Mouse (Mus musculus) bone marrow, adult 2 months (tissue): ENCODE data around the gene Il4. TPM values are rescaled to one million over a fixed set of nuclear protein-coding genes. Genes with fewer than 3 reads are reported as not detected.
A peak's percentile ranks its signal among the peaks of the same experiment; 100 is the strongest.

Experiments
- H3K27ac ChIP-seq: fragments of 200-500 bp; 2 replicates; pipeline ENCODE4 v1.5.1; 2012; ENCODE audit warnings: low read depth, mild to moderate bottlenecking, control low read depth, inconsistent platforms, low read length; ENCODE audit not compliant: control insufficient read depth, poor library complexity, insufficient read depth
- H3K4me1 ChIP-seq: fragments of 200-500 bp; 2 replicates; pipeline ENCODE4 v1.6.1; 2011; ENCODE audit warnings: low read length; ENCODE audit not compliant: control insufficient read depth, insufficient read depth
- H3K4me3 ChIP-seq: fragments of 200-500 bp; replicated peaks from 2 replicates; pipeline ENCODE3; 2011; ENCODE audit warnings: mild to moderate bottlenecking, low read depth, low read length, control low read depth; ENCODE audit not compliant: control insufficient read depth
- CTCF ChIP-seq: fragments of 200-500 bp; IDR thresholded peaks from 2 replicates; pipeline ENCODE4 v1.5.1; 2011; ENCODE audit warnings: low read length, control low read depth; ENCODE audit not compliant: control insufficient read depth, insufficient read depth
- POLR2A ChIP-seq: fragments of 200-500 bp; IDR thresholded peaks from 2 replicates; pipeline ENCODE4 v1.6.1; 2011; ENCODE audit warnings: low read depth, mild to moderate bottlenecking, control low read depth, low read length, borderline replicate concordance; ENCODE audit not compliant: control insufficient read depth
- WGBS: fragments of 180-500 bp; shearing (Covaris S2); methylation state at CpG from one replicate; pipeline ENCODE4 v1.1.7; 2018; 5-methylcytosine and 5-hydroxymethylcytosine counted together
- polyA plus RNA-seq: library from polyadenylated mRNA; stranded (reverse); fragments of >200 nt; gene quantifications from 2 replicates; pipeline ENCODE4 v1.2.4, GENCODE M21; 2011; ENCODE audit warnings: low replicate concordance; ENCODE audit not compliant: missing spikeins, insufficient read depth, insufficient read length

The Il4 gene
- polyA plus RNA-seq, 1 experiment: not detected

- H3K4me1 ChIP-seq: no peaks in the 10 kb centered on the region; the same call in none of the 2 replicates
- no peak for TF ChIP-seq CTCF
- TF ChIP-seq POLR2A: no peak
- no peak overlapping the region for H3K4me3 ChIP-seq
- H3K27ac ChIP-seq: no peak overlapping the region
- WGBS: 66% methylated on average over 7 of the region's 7 CpGs
These were observed 15.2 kb upstream of the Il4 start for GRCm38 (mm10) chr11:53633644-53634043.

DNA sequence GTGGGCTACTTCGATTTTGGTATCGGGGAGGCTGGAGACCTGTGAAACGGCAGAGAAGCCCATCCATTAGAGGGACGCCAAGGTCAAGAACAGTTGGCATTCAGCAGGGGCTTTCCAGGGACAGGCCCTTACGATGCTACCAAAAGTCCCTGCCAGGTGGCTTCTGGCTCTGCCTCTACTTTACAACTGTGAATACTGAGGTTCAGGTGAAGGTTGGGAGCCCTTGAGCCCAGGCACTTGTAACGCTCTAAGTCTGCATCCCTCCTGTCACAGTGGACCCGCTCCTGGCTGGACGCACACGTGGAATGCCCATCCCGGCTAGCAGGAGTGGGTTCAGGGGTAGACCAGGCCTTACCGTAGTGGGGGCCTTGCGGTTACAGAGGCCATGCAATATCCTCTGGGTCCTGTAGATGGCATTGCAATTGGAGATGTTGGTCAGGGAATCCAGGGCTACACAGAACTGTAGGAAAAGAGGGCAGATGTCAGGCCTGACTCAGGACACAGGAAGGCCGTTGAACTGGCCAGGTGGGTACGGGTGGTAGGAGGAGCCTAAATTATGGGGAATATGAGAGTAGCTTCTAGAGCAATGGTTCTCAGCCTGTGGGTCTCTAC lies 13.8 kb upstream of the Il4 start:
- Histone ChIP-seq H3K4me1 (no peaks in the 10 kb centered on the region; the same call in none of the 2 replicates), H3K4me3 (no peak overlapping the region), H3K27ac (no peak overlapping the region)
- 81% methylated on average over 14 of the region's 14 CpGs for WGBS
- TF ChIP-seq POLR2A: no peak
- TF ChIP-seq CTCF: no peak

GRCm38 (mm10) chr11:53627859-53628258 lies 9.4 kb upstream of the Il4 start:
- no peak overlapping the region for H3K4me3 ChIP-seq
- TF ChIP-seq CTCF: peak; percentile 68
- TF ChIP-seq POLR2A: no peak
- 19% methylated on average over 1 of the region's 1 CpGs for WGBS
- H3K27ac ChIP-seq: no peak overlapping the region
- no peaks in the 10 kb centered on the region for H3K4me1 ChIP-seq

GRCm38 (mm10) chr11:53626802-53627373 lies 8.4 kb upstream of the Il4 start:
- H3K27ac ChIP-seq: no peak overlapping the region
- H3K4me1 ChIP-seq: peaks cover 2% of the 10 kb centered on the region; the same call in 1 of the 2 replicates
- 71% methylated on average over 17 of the region's 17 CpGs for WGBS

DNA sequence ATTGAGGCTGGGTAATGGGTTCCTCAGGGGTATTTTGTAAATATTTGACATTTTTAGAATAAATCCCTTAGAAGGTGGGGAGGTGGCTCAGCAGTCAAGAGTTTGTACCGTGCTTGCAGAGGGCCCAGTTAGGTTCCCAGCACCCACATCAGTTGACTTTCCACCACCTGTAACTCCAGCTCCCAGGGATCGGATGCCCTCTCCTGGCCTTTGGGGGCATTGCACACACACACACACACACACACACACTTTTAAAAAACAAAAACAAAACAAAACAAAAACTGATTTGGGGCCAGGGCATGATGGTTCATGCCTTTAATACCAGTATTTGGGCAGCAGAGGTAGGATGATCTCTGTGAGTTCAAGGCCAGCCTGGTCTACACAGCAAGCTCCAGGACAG lies 5.7 kb upstream of the Il4 start:
- H3K4me1 ChIP-seq: peaks cover 2% of the 10 kb centered on the region; the same call in 1 of the 2 replicates
- WGBS: 90% methylated on average over 2 of the region's 2 CpGs
- H3K4me3 ChIP-seq: no peak overlapping the region
- H3K27ac ChIP-seq: no peak overlapping the region
- no peak for TF ChIP-seq POLR2A
- no peak for TF ChIP-seq CTCF

More at GRCm38 (mm10) chr11:53626802-53627373, 8.4 kb upstream of the Il4 start:
- TF ChIP-seq CTCF (no peak), POLR2A (no peak)
- no peak overlapping the region for H3K4me3 ChIP-seq

DNA sequence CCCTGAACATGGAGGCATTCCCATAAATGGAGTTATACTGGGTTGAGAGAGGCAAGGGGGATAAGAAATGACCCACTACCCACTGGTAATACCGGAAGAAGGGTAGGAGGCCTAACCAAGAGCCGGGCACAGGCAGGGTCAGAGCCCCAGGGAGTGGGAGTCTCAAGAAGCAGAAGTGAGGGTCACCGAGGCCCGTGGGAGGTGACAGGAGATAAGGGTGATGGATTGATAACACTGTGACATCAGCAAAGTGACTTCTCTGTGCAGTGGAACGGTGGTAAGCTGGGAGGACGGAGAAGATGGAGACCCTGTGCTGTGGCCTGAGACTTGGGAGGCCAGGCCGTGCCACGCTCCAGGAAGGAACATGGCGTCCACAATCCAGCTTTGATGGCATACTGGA lies 5.1 kb upstream of the Il4 start:
- WGBS: 76% methylated on average over 9 of the region's 9 CpGs

GRCm38 (mm10) chr11:53622440-53622806 lies 4.0 kb upstream of the Il4 start:
- Histone ChIP-seq H3K4me1 (peaks cover 2% of the 10 kb centered on the region; the same call in 1 of the 2 replicates), H3K27ac (no peak overlapping the region), H3K4me3 (no peak overlapping the region)
- 18% methylated on average over 6 of the region's 6 CpGs for WGBS
- TF ChIP-seq CTCF (no peak), POLR2A (no peak)

More for the DNA sequence above, 5.1 kb upstream of the Il4 start:
- TF ChIP-seq POLR2A: no peak
- no peak for TF ChIP-seq CTCF
- peak overlapping the region; percentile 24; the same call in 1 of the 2 replicates for H3K27ac ChIP-seq
- H3K4me1 ChIP-seq: peaks cover 2% of the 10 kb centered on the region; the same call in 1 of the 2 replicates
- no peak overlapping the region for H3K4me3 ChIP-seq

- TF ChIP-seq CTCF (no peak), POLR2A (no peak)
- 59% methylated on average over 11 of the region's 11 CpGs for WGBS
- H3K27ac ChIP-seq: no peak overlapping the region
- H3K4me3 ChIP-seq: no peak overlapping the region
- H3K4me1 ChIP-seq: peaks cover 2% of the 10 kb centered on the region; the same call in 1 of the 2 replicates
These were observed 3.3 kb upstream of the Il4 start for GRCm38 (mm10) chr11:53621582-53622439.
